Mouse (Mus musculus): ENCODE measurements around the gene Lemd2.

The Lemd2 gene

DNA sequence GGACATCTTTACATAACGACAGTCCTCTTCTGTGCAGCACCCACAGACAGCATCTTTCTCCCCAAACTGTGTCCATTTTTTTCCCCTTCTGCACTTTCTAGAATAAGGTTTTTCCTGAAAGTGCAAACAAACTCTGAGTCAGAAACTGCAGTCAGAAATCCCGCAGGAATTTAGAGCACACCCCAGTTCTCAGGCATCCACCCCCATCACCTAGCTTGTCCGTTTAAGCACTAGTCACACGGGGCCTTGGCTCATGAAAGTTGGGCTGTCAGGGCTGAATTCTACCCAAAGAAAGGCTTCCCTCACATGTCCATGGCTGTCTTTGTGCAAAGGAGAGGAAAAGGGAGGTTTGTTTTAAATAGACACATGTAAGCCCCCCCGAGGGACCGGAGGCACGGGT lies 23.0 kb upstream of the Lemd2 start:
- no peak for DNase-seq (ENCODE audit: low spot score)

DNA sequence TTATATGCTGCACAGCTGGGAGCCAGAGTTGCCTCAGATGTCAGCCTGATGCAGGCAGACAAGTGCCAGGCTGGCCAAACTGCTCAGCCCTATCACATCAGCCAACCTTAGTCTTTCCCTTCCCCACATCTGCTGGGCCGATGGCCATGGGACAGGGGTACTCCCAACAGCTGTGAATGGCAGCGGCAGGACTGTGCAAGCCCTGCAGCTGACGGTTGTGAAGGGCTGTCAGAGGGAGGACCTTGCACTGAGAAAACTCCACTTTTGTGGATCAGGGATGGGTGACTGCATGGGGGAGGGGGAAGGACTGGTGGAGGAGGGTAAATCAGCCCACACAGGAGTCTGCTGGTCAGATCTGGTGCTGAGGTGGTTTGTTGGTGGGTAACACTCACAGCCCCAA lies 22.4 kb upstream of the Lemd2 start:
- DNase-seq (ENCODE audit: low spot score): no peak

DNA sequence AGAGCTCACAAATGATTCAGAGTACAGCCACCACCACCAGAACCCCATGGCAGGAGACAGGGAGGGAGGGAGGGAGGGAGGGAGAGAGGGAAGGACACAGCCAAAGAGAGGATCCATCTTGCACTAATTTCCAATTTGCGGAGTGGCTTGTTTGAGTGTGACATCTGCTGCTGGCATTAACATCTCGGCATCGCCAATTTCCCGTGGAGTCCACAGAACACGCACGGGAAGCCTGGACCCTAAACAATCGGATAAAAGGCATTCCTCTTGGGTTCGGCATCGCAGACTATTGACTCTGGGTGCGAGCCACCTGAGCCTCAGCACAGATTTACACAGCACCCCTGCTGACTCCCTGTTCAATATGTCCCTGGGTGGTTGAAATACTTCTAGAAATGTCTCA lies 21.5 kb upstream of the Lemd2 start:
- no peak for DNase-seq (ENCODE audit: low spot score)

DNA sequence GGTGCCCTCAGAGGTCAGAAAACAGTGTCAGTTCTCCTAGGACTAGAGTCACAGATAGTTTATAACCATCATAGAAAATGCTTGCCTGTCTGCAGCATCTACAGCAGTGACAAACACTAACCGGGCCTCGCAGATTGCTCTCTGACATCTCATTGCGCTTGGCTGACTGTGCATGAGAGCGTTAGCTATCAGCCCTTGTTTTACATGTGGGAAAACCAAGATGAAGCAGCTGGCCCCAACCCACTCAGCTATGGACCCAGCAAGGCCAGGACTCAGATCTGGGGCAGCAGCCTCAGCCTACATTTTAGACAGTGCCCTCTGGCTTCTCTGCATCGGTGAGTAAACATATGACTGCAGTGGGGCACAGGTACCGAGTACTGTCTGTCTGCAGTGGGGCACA lies 19.6 kb upstream of the Lemd2 start:
- no peak for DNase-seq (ENCODE audit: low spot score)

DNA sequence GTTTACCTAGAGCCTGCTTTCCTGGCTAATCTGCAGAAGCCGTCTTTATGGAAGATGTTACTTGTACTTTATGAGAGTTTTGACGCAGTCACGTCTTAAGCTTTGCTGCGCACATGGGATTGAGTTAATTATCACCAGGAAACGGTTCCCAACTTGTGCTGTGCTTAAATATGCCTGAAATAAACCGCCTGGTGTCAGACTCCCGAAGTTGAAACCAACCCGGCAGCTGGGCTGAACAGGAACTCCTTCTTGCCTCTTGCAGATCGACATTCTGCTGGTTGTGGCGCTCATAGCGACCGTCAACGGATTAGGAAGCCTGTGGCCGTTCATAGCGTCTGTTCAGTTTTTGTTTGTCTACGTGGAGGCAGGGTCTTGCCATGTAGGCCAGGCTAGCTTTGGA lies 17.3 kb upstream of the Lemd2 start:
- no peak for DNase-seq (ENCODE audit: low spot score)

DNA sequence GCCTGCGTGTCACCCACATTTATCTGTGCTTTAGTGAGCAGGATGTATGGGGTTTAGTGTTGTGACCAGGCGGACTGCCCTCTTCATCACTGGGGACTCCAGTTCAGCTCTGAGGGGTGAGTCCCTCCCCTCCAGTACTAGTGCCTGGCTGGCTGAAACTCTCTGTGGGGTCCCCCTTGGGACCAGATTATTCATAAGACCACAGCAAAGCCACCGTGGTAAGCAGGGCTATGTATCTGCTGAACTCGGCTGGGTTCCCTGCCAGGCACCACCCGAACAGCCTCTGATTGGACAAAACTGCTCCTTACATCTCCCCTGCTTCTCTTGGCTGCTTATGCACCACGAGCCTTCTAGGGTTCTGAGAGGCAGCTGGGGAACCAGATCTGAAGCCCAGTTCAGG lies 14.6 kb upstream of the Lemd2 start:
- no peak for DNase-seq (ENCODE audit: low spot score)

DNA sequence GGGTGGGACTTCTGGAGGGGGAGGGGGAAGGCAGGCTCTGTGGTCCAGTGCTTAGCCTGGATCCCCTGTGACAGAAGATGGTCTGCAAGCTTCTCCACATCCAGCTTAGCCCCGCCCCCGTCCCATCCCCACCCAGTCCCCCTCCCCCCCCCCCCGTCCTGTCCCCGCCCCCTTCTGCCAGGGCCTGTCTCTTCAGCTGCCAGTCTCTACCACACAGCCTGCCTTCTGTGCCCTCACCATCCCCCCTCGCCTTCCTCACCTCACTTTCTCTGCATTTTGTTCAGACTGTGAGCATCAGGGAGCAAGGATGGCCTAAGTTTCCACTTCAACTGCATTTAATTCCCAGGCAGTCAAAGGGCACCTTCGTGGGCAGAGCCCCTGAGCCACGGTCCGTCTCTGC lies 14.1 kb upstream of the Lemd2 start:
- DNase-seq (ENCODE audit: low spot score): no peak

DNA sequence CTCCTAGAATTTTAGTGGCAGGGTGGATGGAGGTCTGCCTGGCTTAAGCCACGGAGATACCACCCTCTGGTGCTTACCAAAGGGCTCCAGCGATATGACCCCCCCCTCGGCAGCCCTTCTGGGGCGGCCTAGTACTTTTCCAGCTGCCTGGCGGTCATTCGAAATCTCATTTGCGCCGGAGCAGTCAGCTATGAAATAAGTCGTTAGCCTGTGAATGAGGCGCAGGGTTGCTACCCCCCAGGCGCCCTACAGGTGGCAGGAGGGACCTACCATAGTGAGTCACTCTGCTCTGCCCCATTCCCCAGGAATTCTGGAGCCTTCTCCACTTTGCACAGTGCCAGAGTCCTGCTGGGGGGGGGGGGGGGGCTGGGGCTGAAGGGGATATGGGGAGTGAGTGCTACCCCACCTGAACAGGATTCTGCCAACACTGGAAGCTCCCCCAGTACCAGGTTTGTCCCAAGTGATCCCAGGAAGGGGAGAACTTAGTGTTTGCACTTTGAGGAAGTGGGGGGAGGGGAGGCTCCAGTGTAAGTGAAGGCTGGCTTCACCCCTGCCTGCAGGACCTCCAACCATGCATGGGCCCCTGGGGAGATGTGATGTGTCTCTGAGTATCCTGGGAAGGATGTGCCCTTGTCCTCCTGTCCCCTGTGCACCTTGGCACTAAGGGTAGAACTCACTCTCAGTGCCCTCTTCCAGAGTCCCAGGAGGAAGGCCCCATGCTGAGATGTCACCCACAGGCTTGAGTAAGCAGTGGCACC lies 8.7 kb upstream of the Lemd2 start:
- DNase-seq (ENCODE audit: low spot score): no peak

DNA sequence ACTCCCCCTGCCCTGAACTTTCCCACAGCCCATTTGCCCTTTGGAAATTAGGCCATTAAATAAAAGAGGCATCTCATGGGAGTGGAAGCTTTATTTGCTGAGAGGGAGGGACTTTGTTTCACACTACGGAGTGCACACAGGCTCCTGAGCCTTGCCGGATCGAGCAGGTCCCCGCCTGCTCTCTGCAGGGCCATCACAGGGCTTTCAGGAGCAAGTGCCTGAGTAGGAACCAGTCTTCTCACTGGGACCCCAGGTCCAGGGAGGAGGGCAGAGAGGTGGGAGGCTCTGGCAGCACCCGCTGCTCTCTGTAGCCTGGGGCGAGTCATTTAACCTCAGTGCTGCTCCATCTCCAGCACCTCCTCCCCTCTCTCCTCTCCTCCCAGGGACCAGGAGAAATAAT lies 7.7 kb upstream of the Lemd2 start:
- DNase-seq (ENCODE audit: low spot score): no peak

DNA sequence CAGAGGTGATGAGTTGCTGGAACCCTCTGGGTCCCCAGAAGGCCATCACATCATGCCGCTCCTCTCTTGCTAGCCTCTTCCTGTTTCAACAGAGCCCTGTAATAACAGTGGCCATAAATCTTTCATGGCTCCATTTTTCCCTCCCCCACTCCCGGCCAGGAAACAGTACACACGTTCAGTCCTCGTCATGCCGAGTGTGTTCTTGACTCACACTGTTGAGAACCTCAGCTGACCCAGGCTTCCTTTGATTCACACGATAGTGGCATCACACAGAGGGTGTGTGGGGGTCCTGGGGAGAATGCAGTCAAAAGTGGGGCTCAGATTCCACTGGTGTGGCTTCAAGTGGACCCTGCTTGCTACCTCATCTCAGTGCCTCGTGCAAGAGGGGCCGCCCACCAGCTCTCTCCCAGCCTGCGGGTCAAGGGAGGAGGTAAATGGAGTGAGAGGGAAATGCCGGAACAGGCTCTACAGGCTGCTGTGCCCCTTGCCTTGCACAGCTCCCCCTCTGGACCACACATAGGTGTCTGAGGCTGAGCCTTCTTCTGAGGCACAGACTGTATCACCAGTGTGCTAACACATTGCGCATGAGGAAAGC lies 2.9 kb upstream of the Lemd2 start:
- no peak for DNase-seq (ENCODE audit: low spot score)

DNA sequence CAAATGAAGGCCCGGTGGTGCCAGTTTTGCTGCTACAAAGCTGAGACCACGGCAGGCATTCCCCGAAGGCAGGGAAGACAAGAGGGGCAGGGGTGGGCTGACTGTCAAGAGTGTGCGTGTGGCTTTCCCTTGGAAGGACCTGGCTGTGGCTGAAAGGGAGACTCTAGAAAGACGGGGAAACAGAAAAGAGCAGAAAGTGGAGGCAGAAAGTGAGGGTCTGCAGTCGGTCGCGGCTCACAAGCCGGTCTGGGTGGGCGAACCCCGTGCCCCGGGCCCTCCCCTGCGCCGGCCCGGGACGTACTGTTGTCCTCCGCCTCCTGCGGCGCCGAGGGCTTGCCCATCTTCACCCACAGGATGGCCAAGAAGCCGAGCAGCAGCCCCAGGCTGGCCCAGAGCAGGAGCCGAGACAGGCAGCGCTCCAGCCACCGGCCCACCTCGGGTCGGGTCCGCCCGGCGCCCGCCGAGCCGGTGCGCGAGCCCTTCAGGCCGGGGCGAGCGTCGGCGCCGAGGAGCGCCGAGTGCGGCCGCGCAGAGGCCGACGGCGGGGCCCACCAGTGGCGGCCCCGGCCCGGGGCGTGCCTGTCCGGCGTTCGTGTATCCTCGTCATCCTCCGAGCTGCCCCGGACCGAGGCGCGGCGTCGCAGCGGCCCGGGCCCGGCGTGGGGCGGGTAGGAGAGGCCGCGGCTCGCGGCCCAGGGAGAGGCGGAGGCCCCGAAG lies 753 bp downstream of the Lemd2 start:
- DNase-seq (ENCODE audit: low spot score): peak; percentile 57

DNA sequence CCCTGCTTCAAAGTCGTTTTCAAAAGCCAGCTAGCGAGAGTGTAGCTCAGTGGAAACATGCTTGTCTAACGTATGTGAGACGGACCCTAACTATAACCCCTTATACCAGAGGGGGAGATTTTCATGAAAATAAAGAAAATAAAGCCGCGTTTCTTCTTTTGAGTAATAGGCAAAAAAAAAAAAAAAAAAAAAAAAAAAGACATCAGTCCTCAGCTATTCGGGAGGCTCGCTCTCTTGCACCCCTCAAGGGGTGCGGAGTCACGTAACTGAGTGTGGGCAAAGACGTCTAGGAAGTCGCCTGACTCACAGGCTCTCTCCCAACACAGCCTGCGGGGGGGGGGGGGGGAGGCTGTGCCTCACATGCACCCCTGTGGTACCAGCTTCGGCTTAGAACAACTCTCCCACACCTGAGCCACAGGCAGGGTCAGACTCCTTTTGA lies 1.3 kb downstream of the Lemd2 start:
- no peak for DNase-seq (ENCODE audit: low spot score)

DNA sequence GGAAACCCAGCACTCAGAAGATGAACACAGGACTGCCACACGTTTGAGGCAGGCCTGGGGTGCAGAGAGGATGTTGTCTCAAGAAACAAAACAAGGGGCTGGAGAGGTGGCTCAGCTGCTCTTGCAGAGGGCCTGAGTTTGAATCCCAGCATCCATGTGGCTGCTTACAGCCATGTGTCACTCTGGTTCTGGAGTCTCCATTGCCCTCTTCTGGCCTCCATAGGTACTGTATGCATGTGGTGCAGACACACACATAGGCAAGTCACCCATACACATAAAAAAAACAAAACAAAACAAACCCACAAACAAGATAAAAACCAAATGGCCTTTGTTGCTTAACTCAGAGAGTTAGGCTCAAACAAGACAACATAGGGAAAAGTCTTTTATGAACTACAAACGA lies 2.3 kb downstream of the Lemd2 start:
- no peak for DNase-seq (ENCODE audit: low spot score)

DNA sequence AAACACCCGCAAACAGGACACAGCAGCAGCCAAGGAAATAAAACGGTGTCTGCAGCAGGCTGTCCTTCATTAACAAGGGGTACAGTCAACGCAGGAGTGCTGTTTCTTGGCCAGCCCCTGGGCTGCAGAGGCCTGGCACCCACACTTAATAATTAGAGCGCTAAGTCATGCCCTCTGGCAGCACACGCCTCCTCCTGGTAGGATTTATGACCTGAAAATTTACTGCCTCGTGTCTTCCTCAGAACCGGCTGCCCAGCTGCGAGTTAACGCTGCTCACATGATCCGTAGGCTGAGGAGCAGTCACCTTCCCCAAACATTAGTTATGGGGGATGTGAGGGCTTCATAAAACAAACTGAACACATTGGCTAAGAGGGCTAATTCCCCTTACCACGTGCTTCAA lies 3.5 kb downstream of the Lemd2 start:
- no peak for DNase-seq (ENCODE audit: low spot score)

DNA sequence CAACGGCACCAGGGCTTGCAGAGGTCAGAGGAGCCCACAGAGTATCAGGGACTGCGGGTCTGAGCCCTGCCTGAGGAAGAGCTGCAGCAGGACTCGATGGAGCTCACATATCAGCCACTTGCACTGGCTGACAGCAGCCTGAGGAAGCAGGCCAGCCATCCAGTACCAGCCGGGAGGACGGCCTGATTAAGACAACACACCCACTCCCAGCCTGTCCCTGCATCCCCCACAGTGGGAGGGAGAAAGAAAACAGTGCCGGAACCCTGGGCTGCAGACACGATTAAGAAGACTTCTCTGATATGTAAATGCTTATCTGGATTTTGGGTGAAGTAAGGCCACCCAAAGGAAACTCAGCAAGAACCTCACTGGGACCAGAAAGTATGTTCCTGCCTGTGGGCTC lies 4.4 kb downstream of the Lemd2 start:
- DNase-seq (ENCODE audit: low spot score): no peak

DNA sequence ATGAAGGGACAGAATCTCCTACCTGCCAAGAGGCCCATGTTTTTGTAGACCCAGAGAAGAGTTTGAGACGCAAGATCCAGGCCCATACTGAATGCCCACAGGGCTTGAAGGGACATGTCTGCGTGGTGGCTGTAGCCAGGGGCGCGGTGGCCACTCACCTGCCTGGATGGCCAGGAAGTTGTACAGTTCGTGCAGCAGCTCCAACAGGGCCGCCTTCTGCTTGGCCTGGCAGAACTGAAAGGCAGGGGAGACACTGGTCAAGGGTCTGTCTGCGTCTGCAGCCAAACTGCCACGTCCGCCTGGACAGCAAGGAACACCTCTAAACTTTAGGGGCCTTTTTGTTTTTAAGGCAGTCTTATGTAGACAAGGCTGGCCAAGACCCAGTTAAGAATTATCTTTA lies 5.1 kb downstream of the Lemd2 start:
- no peak for DNase-seq (ENCODE audit: low spot score)

DNA sequence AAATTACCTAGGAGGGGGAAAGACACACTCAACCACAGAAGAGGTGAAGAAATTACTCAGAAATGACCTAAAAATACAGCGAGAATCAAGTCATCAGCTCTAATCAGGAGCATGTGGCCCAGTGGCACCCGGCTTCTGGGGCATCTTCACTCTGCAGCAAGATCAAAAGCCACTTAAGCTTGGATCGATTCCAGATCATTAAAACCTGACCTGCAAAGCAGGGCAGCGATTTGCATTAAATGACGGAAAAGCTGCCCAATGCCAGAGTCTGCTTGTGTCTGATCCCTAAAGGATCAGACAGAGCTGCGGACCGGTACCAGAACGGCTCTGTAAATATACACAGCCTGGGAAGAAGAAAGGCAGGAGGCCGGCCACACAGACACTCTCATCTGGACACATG lies 8.1 kb downstream of the Lemd2 start:
- DNase-seq (ENCODE audit: low spot score): no peak

DNA sequence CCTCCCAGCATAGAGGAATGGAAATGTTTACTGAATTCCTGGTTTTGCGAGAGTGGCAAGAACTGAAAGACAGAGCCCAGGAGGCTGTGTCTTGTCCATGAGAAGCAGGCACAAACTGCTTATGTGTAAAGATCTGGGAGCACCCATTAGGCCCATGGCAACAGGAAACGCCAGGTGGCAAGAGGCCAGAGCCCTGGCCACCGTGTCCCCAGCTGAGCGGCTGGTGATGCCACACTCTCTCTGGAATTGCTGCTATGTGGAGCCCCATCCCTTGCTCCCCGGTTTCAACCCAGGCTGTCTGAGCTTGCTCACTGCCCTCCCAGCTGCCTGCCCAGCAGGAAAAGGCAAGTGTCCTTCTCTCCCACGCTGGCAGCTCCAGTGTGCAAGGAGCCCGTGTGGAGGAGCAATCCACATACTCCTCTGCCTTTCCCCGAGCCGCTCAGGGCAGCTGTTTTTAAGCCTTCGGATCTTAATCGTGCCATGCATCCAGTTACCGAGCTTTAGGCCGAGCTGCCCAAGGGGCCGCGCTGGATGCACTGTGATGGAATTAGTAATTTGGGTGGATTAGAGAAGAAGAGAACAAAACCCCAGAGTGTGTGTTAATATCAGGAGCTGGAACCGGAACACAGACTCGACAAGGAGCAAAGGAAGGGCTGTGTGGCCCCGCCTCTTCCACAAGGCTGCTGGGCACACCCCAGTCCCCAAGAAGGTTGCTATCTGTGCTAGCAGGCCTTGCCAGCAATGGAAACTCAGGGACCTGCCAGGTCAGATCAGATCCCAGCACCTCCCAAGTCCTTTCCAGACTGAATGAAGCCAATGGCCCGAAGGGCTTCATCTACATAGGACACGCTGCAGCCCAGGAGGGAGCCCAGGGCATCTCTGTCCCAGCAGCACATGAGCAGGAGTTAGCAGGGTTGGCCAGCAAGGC lies 9.7 kb downstream of the Lemd2 start:
- DNase-seq (ENCODE audit: low spot score): no peak

DNA sequence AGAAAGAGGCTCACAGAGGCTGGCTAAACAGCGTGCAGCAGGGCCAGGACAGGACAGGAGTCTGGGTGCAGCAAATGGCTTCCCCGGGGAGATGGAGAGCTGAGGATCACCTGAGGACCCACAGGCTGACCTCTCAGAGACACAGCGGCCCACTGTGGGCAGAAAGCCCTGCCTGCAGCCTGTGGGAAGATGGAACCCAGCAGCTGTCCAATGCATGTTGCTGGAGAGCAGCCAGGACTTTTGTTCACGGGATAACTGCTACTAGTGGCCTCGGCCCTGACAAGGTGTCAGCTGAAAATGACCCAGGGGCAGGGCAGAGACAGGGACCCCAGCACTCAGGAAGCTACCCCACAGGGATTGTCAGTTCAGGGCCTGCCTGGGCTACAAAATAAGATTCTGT lies 12.5 kb downstream of the Lemd2 start:
- DNase-seq (ENCODE audit: low spot score): no peak

DNA sequence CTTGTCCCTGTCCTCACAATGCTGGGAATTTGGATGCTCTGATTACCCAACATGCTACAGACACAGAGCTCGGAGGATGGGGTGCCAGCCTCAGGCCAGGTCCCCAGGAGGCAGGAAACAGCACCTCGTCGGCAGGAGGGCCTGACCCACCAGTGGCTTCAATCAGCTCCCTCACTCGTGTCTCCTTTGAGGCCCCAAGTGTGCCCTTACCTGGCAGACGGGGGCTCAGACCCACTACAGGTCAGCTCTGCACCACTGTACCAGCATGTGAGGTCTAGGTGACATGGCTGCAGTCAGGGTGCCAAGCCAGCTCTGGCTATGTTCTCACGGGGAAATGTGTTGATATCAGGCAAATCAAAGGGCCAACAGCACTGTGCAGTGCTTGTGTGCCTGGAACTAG lies 13.1 kb downstream of the Lemd2 start:
- no peak for DNase-seq (ENCODE audit: low spot score)

DNA sequence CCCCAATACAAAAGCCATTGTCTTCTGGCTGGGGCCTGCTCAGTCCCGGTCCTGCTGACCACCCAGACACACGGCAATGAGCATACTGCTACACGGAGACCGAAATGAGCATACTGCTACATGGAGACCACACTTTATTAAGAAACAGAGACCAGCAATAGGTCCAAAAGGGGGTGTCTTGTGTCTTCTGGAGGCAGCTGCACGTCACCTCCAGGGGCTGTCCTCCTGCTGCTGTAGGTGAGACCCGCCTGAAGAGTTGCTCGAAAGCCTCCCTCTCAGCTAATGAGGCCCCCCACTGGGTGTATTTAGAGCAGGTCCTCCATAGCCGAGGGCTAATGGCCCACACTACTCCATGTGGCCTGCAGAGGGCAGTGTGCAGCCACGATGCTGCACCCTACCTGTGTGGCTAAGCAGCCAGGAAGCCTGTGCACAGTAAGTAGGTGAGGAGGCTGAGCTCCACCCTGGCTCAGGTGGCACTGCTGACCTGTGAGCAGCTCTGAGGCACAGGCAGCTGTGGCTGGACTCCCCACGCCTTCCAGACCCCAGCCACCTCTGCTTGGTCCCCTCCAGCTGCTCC lies 14.5 kb downstream of the Lemd2 start:
- DNase-seq (ENCODE audit: low spot score): peak; percentile 45

DNA sequence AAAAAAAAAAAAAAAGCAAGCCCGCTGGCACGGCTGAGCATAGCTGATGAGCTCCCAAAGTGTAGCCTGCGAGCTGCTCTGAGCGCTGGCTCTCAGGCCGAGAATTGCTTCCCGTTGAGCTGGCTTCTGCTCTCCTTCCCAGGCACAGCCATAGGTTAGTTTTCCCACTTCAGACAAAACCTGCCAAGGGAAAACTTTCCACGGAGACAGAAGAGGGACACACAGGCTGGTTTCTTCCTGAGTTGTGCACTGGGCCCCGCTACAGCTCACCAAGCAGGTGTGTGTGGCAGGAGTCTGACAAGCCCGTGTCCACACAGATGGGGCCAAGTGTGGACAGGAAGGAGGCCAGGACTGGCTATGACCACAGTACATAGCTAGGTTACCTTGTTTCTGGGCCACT lies 15.4 kb downstream of the Lemd2 start:
- DNase-seq (ENCODE audit: low spot score): no peak

Data from yolk sac, embryonic 10.5 days (tissue).